Mouse (Mus musculus): ENCODE measurements around the gene Uncx. TPM values are rescaled to one million over a fixed set of nuclear protein-coding genes. Genes with fewer than 3 reads are reported as not detected.

The Uncx gene
- polyA plus RNA-seq, 1 experiment: not detected

- H3K27ac ChIP-seq (ENCODE audit: insufficient read depth, low read depth, low read length): no peak overlapping the region
- TF ChIP-seq POLR2A (IDR thresholded peaks at IDR 0.05; ENCODE audit: borderline replicate concordance, low read depth, low read length) (no peak), CTCF (IDR thresholded peaks at IDR 0.05; ENCODE audit: low read depth, low read length) (no peak)
- no peak overlapping the region for H3K4me3 ChIP-seq (ENCODE audit: insufficient read depth, low read length)
- peaks cover 2% of the 10 kb centered on the region; the same call in 1 of the 2 replicates for H3K4me1 ChIP-seq (ENCODE audit: control insufficient read depth, insufficient read depth, low read length)
Observed at GRCm38 (mm10) chr5:139559782-139560181, 16.5 kb downstream of the Uncx start.

GRCm38 (mm10) chr5:139561363-139562001, 18.2 kb downstream of the Uncx start:
- no peak overlapping the region for H3K4me3 ChIP-seq (ENCODE audit: insufficient read depth, low read length)
- TF ChIP-seq CTCF (IDR thresholded peaks at IDR 0.05; ENCODE audit: low read depth, low read length) (no peak), POLR2A (IDR thresholded peaks at IDR 0.05; ENCODE audit: borderline replicate concordance, low read depth, low read length) (no peak)

GRCm38 (mm10) chr5:139564663-139565062, 21.4 kb downstream of the Uncx start:
- Histone ChIP-seq H3K27ac (ENCODE audit: insufficient read depth, low read depth, low read length) (no peak overlapping the region), H3K4me3 (ENCODE audit: insufficient read depth, low read length) (no peak overlapping the region)
- TF ChIP-seq CTCF (IDR thresholded peaks at IDR 0.05; ENCODE audit: low read depth, low read length): no peak

More at GRCm38 (mm10) chr5:139561363-139562001, 18.2 kb downstream of the Uncx start:
- Histone ChIP-seq H3K27ac (ENCODE audit: insufficient read depth, low read depth, low read length) (no peak overlapping the region), H3K4me1 (ENCODE audit: control insufficient read depth, insufficient read depth, low read length) (no peaks in the 10 kb centered on the region)

GRCm38 (mm10) chr5:139565462-139565861, 22.2 kb downstream of the Uncx start:
- TF ChIP-seq POLR2A (IDR thresholded peaks at IDR 0.05; ENCODE audit: borderline replicate concordance, low read depth, low read length) (no peak), CTCF (IDR thresholded peaks at IDR 0.05; ENCODE audit: low read depth, low read length) (no peak)
- H3K4me3 ChIP-seq (ENCODE audit: insufficient read depth, low read length): no peak overlapping the region
- no peaks in the 10 kb centered on the region for H3K4me1 ChIP-seq (ENCODE audit: control insufficient read depth, insufficient read depth, low read length)
- H3K27ac ChIP-seq (ENCODE audit: insufficient read depth, low read depth, low read length): no peak overlapping the region

More at GRCm38 (mm10) chr5:139564663-139565062, 21.4 kb downstream of the Uncx start:
- no peaks in the 10 kb centered on the region for H3K4me1 ChIP-seq (ENCODE audit: control insufficient read depth, insufficient read depth, low read length)

- TF ChIP-seq POLR2A (IDR thresholded peaks at IDR 0.05; ENCODE audit: borderline replicate concordance, low read depth, low read length) (no peak), CTCF (IDR thresholded peaks at IDR 0.05; ENCODE audit: low read depth, low read length) (no peak)
- no peak overlapping the region for H3K4me3 ChIP-seq (ENCODE audit: insufficient read depth, low read length)
- H3K27ac ChIP-seq (ENCODE audit: insufficient read depth, low read depth, low read length): no peak overlapping the region
- no peaks in the 10 kb centered on the region for H3K4me1 ChIP-seq (ENCODE audit: control insufficient read depth, insufficient read depth, low read length)
Observed at GRCm38 (mm10) chr5:139566640-139567399, 23.5 kb downstream of the Uncx start.

GRCm38 (mm10) chr5:139568079-139568478, 24.8 kb downstream of the Uncx start:
- Histone ChIP-seq H3K4me3 (ENCODE audit: insufficient read depth, low read length) (no peak overlapping the region), H3K27ac (ENCODE audit: insufficient read depth, low read depth, low read length) (no peak overlapping the region), H3K4me1 (ENCODE audit: control insufficient read depth, insufficient read depth, low read length) (no peaks in the 10 kb centered on the region)
- TF ChIP-seq POLR2A (IDR thresholded peaks at IDR 0.05; ENCODE audit: borderline replicate concordance, low read depth, low read length) (no peak), CTCF (IDR thresholded peaks at IDR 0.05; ENCODE audit: low read depth, low read length) (no peak)

DNA sequence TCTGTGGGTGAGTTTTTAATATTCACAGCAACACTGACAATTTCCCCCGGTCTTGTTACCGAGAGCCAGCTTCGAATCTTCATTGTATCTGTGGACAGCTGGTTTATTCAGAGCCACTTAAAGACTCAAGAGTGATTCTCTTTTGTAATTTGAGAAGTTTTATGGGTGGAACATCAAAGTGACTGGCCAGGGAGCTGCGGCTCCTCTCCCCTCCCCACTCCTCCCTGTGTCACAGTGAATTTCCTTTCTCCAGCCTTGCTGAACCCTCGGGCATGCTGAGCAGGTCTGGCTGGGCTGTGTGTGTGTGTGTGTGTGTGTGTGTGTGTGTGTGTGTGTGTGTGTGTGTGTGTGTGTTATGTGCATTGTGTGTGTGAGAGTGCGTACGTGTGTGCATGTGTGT, 29.2 kb downstream of the Uncx start:
- H3K27ac ChIP-seq (ENCODE audit: insufficient read depth, low read depth, low read length): no peak overlapping the region
- H3K4me1 ChIP-seq (ENCODE audit: control insufficient read depth, insufficient read depth, low read length): no peaks in the 10 kb centered on the region
- TF ChIP-seq CTCF (IDR thresholded peaks at IDR 0.05; ENCODE audit: low read depth, low read length) (no peak), POLR2A (IDR thresholded peaks at IDR 0.05; ENCODE audit: borderline replicate concordance, low read depth, low read length) (no peak)

GRCm38 (mm10) chr5:139573606-139574311, 30.5 kb downstream of the Uncx start:
- no peak for TF ChIP-seq POLR2A (IDR thresholded peaks at IDR 0.05; ENCODE audit: borderline replicate concordance, low read depth, low read length)
- no peak for TF ChIP-seq CTCF (IDR thresholded peaks at IDR 0.05; ENCODE audit: low read depth, low read length)
- Histone ChIP-seq H3K4me1 (ENCODE audit: control insufficient read depth, insufficient read depth, low read length) (no peaks in the 10 kb centered on the region), H3K4me3 (ENCODE audit: insufficient read depth, low read length) (no peak overlapping the region), H3K27ac (ENCODE audit: insufficient read depth, low read depth, low read length) (no peak overlapping the region)

More for the DNA sequence above, 29.2 kb downstream of the Uncx start:
- no peak overlapping the region for H3K4me3 ChIP-seq (ENCODE audit: insufficient read depth, low read length)

DNA sequence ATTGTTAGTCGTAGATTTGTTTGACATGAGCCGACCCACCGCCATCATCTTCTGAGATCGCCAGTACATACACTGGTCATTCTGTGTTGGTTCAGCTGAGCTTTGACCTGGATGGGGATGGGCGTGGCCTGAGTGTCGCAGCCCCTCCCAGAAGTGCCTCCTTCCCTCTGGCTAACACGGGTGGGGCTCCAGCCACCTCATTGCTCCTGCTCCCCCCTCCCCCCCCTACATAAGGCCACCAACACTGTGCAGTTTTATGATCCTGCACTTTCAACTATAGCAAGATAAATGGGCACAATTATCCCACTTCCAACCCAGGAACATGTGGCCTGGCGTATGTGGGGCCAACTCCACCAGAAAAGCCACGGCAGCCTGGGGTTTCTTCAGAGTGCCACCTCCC, 31.8 kb downstream of the Uncx start:
- Histone ChIP-seq H3K4me1 (ENCODE audit: control insufficient read depth, insufficient read depth, low read length) (no peaks in the 10 kb centered on the region), H3K27ac (ENCODE audit: insufficient read depth, low read depth, low read length) (no peak overlapping the region), H3K4me3 (ENCODE audit: insufficient read depth, low read length) (no peak overlapping the region)
- TF ChIP-seq CTCF (IDR thresholded peaks at IDR 0.05; ENCODE audit: low read depth, low read length) (no peak), POLR2A (IDR thresholded peaks at IDR 0.05; ENCODE audit: borderline replicate concordance, low read depth, low read length) (no peak)
